8 mouse cellular contexts compared by ENCODE assay signal in the genomic region with DNA sequence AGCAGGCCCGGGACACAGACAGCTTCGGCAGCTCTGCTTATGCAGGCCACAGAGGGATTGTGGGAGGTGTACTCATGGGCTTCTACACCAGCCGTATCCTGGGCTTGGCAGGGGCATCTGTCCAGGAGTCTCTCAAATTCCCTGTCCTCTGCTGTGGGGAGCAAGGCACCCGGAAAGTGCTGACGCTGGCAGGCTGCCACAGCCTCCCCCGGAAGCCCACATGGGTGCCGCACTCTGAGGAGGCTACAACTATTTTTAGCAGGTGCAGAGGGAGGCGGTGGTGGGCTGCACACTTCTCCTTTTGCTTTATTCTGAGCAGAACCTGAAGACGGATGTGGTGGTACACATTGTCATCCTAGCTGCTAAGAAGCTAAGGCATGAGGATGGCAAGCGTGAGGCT. TPM values are rescaled to one million over a fixed set of nuclear protein-coding genes. Genes with fewer than 3 reads are reported as not detected.
A peak's percentile ranks its signal among the peaks of the same experiment; 100 is the strongest.
DNase-seq lines count a peak whose midpoint lies in the region; ATAC-seq and TF ChIP-seq lines count a peak whose summit lies in the region.

No protein-coding gene starts in this region.

- no peaks in the 10 kb centered on the region for H3K36me3 ChIP-seq in liver, postnatal 0 days (replicated peaks; ENCODE audit: insufficient read depth, low read length)
- no peaks in the 10 kb centered on the region for H3K36me3 ChIP-seq in liver, embryonic 12.5 days
- no peaks in the 10 kb centered on the region for H3K36me3 ChIP-seq in forebrain, embryonic 13.5 days (ENCODE audit: poor library complexity, severe bottlenecking)

- WGBS in liver, postnatal 0 days (ENCODE audit: insufficient replicate concordance): 28% methylated on average over 10 of the region's 10 CpGs
- WGBS in liver, embryonic 12.5 days (ENCODE audit: insufficient replicate concordance): 29% methylated on average over 10 of the region's 10 CpGs
- 84% methylated on average over 10 of the region's 10 CpGs for WGBS in forebrain, embryonic 13.5 days

- H3K4me2 ChIP-seq in liver, postnatal 0 days (ENCODE audit: low read depth, low read length): no peak overlapping the region
- no peak overlapping the region for H3K4me2 ChIP-seq in liver, embryonic 12.5 days
- no peak overlapping the region for H3K4me2 ChIP-seq in forebrain, embryonic 13.5 days

- H3K9me3 ChIP-seq in liver, postnatal 0 days (ENCODE audit: low read length): no peaks in the 10 kb centered on the region
- H3K9me3 ChIP-seq in liver, embryonic 12.5 days (replicated peaks): no peaks in the 10 kb centered on the region
- H3K9me3 ChIP-seq in forebrain, embryonic 13.5 days (replicated peaks): peaks cover 5% of the 10 kb centered on the region; the same call in 1 of the 2 replicates

- 0 out of 2 replicates have a peak, but pooled peaks cover 3% of the 10 kb centered on the region for H3K4me1 ChIP-seq in liver, postnatal 0 days (ENCODE audit: insufficient read depth)
- no peaks in the 10 kb centered on the region for H3K4me1 ChIP-seq in liver, embryonic 12.5 days
- no peaks in the 10 kb centered on the region for H3K4me1 ChIP-seq in forebrain, embryonic 13.5 days

- ATAC-seq in liver, postnatal 0 days: peak; percentile 56
- no peak for ATAC-seq in liver, embryonic 12.5 days
- ATAC-seq in forebrain, embryonic 13.5 days: no peak

- no peaks in the 10 kb centered on the region for H3K27me3 ChIP-seq in liver, postnatal 0 days (ENCODE audit: insufficient read depth, low read length)
- H3K27me3 ChIP-seq in liver, embryonic 12.5 days (replicated peaks): no peaks in the 10 kb centered on the region
- H3K27me3 ChIP-seq in forebrain, embryonic 13.5 days: peaks cover 59% of the 10 kb centered on the region

- H3K9ac ChIP-seq in liver, postnatal 0 days (replicated peaks): no peak overlapping the region
- no peak overlapping the region for H3K9ac ChIP-seq in liver, embryonic 12.5 days
- no peak overlapping the region for H3K9ac ChIP-seq in forebrain, embryonic 13.5 days

- H3K4me3 ChIP-seq in liver, postnatal 0 days (ENCODE audit: low read depth, low read length): no peak overlapping the region
- no peak overlapping the region for H3K4me3 ChIP-seq in liver, embryonic 12.5 days
- H3K4me3 ChIP-seq in forebrain, embryonic 13.5 days: no peak overlapping the region

- peak; percentile 49 for DNase-seq in liver, postnatal 0 days
- DNase-seq in heart, postnatal 10 days: peak; percentile 17 to 37
- DNase-seq in left cerebral cortex, postnatal 36 days (ENCODE audit: low spot score in 2 of 2): peak; percentile 78 to 81
- peak; percentile 41 to 77 for DNase-seq in spleen, postnatal 10 days (ENCODE audit: low spot score in 2 of 2)
- DNase-seq in embryo, embryonic 11 days: no peak
- no peak for DNase-seq in gastrocnemius, postnatal 4 days (ENCODE audit: low spot score in 2 of 2)

- 0 out of 2 replicates have a peak overlapping the region, but pooled peaks have one; percentile 30 for H3K27ac ChIP-seq in liver, postnatal 0 days (ENCODE audit: low read depth)
- H3K27ac ChIP-seq in liver, embryonic 12.5 days: no peak overlapping the region
- H3K27ac ChIP-seq in forebrain, embryonic 13.5 days: no peak overlapping the region

- no peak for TF ChIP-seq EP300 in liver, postnatal 0 days (IDR thresholded peaks at IDR 0.05; ENCODE audit: low read depth)

- intact Hi-C loops in heart, postnatal 10 days (cut with DNase I): no loop called here
- intact Hi-C loops in left cerebral cortex, postnatal 36 days (cut with DNase I): no loop called here

- no peak for TF ChIP-seq CTCF in liver, postnatal 0 days (IDR thresholded peaks at IDR 0.05; ENCODE audit: low read depth)

RNA-seq across cellular contexts. Expression of a gene that starts 52.4 kb away (rescaled TPM):
- 0.36 and 0.46 TPM in 2 replicates for polyA plus RNA-seq in liver, postnatal 0 days (2015; fragmentation: Nextera tagmentation; extraction: Ambion mirVana)
- polyA plus RNA-seq in liver, embryonic 12.5 days (2016; fragmentation: Nextera tagmentation; extraction: Ambion mirVana): 0.10 and 0.33 TPM in 2 replicates
- under 1 TPM; 0.29 to 0.45 TPM for total RNA-seq in heart, postnatal 10 days (2021)
- under 1 TPM; 0.27 to 0.36 TPM for total RNA-seq in left cerebral cortex, postnatal 36 days (2021)
- not detected in 2 replicates for polyA plus RNA-seq in forebrain, embryonic 13.5 days (2015; fragmentation: Nextera tagmentation; extraction: Ambion mirVana)
- under 1 TPM; 0.20 to 0.26 TPM for total RNA-seq in gastrocnemius, postnatal 4 days (2021)

Comparison
In these comparisons a context has a peak if more than half of its experiments do, and no peak if none do; other contexts are left out.
1. DNase-seq: peak in liver, postnatal 0 days (single experiment), heart, postnatal 10 days (2 of 2), left cerebral cortex, postnatal 36 days (2 of 2) and spleen, postnatal 10 days (2 of 2); none in embryo, embryonic 11 days (single experiment) and gastrocnemius, postnatal 4 days (0 of 2).